ENCODE assay signal across 20 mouse cellular contexts in the genomic region with DNA sequence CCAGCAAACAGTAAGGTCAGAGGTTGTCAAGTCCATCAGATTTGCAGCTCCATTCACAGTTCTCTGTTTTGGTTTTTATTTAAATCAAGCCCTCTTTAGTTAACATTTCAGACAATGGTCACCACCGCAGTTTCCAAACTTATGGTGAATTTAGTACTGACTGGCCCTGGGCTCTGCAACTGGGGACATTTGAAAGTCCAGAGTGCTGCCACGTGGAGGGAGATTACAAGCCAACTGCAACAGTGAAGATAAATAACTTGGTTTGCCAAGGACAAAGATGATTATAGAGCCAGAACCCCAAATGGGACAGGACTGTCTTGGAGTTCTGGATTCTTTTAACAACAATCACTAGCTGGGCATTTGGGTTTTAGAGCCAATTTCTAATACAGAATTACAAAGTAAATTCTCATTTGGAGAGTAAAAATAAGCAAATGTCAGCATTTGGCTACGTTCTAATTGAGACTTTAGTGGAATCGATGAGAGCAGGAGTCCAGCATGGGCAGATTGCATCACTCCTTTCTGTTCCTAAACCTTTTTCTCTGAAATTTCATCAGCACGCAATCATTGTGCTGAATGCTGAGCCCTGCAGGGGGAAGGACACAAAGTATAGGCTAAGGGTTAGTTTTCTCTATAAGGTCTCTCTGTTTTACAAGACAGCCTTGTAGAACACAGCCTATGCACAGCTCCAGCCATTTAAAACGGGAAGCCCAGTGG.
DNase-seq lines count a peak whose midpoint lies in the region; ATAC-seq and TF ChIP-seq lines count a peak whose summit lies in the region.
"Had no signal": no experiment of that assay in that cellular context is flagged by ENCODE, and none has a peak within 500 bp of the region (broad histone marks: within the 10 kb centered on the region; RNA-seq: fewer than 3 reads in every experiment).

No protein-coding gene starts in this region.

- H3K27me3 ChIP-seq in liver, embryonic 16.5 days (ENCODE audit: control insufficient read depth, insufficient read depth, low read depth, low read length) = no peaks in the 10 kb centered on the region
- H3K27me3 ChIP-seq: forebrain, embryonic 12.5 days; hindbrain, embryonic 15.5 days; intestine, embryonic 15.5 days; liver, embryonic 13.5 days had no signal

- peak; percentile 86 for ATAC-seq in liver, embryonic 16.5 days (ENCODE audit: low read depth)
- ATAC-seq: intestine, embryonic 15.5 days; midbrain, embryonic 16.5 days had no signal

- intact Hi-C loops in gastrocnemius, adult 2 months (cut with DNase I) = no loop called here

- peak; percentile 25 for DNase-seq in gastrocnemius, adult 2 months
- DNase-seq in gastrocnemius, adult 8-10 months (ENCODE audit: low spot score in 2 of 2) = no peak
- no peak for DNase-seq in layer of hippocampus, adult 2 months (ENCODE audit: low spot score in 2 of 2)
- DNase-seq in layer of hippocampus, postnatal 14 days (ENCODE audit: low spot score in 2 of 2) = no peak
- DNase-seq in adrenal gland, postnatal 14 days = peak; percentile 11
- no peak for DNase-seq in thymus, postnatal 14 days
- DNase-seq: B cell, adult 2 months; cerebellum, adult 2 months; kidney, postnatal 25 days; left cerebral cortex, postnatal 4 days; liver, embryonic 13.5 days; lung, postnatal 4 days; thymus, adult 2 months had no signal

- H3K4me3 ChIP-seq in gastrocnemius, adult 2 months = no peak overlapping the region
- no peak overlapping the region for H3K4me3 ChIP-seq in layer of hippocampus, adult 2 months
- H3K4me3 ChIP-seq in liver, embryonic 16.5 days (ENCODE audit: low read depth, low read length) = no peak overlapping the region
- H3K4me3 ChIP-seq: embryonic facial prominence, embryonic 10.5 days; forebrain, embryonic 12.5 days; hindbrain, embryonic 15.5 days; intestine, embryonic 15.5 days; left cerebral cortex, adult 2 months; liver, embryonic 13.5 days had no signal

- no peaks in the 10 kb centered on the region for H3K4me1 ChIP-seq in liver, embryonic 16.5 days (ENCODE audit: control insufficient read depth, low read depth, low read length)
- H3K4me1 ChIP-seq: embryonic facial prominence, embryonic 10.5 days; forebrain, embryonic 12.5 days; hindbrain, embryonic 15.5 days; intestine, embryonic 15.5 days; liver, embryonic 13.5 days had no signal

- H3K27ac ChIP-seq in gastrocnemius, adult 2 months = 0 out of 2 replicates have a peak overlapping the region, but pooled peaks have one; percentile 1
- H3K27ac ChIP-seq in layer of hippocampus, adult 2 months = peak overlapping the region; percentile 67
- peak overlapping the region; percentile 33; the same call in 1 of the 2 replicates for H3K27ac ChIP-seq in liver, embryonic 16.5 days (ENCODE audit: low read length)
- H3K27ac ChIP-seq: embryonic facial prominence, embryonic 10.5 days; forebrain, embryonic 12.5 days; hindbrain, embryonic 15.5 days; intestine, embryonic 15.5 days; left cerebral cortex, adult 2 months; liver, embryonic 13.5 days had no signal

- whole genome bisulfite sequencing in liver, embryonic 16.5 days (ENCODE audit: insufficient replicate concordance) = 57% methylated on average over 6 of the region's 6 CpGs

- H3K9ac ChIP-seq in liver, embryonic 16.5 days (ENCODE audit: low read depth, low read length) = no peak overlapping the region
- H3K9ac ChIP-seq: forebrain, embryonic 12.5 days; hindbrain, embryonic 15.5 days; intestine, embryonic 15.5 days; liver, embryonic 13.5 days had no signal

- H3K9me3 ChIP-seq in liver, embryonic 16.5 days (replicated peaks; ENCODE audit: control insufficient read depth, low read length) = no peaks in the 10 kb centered on the region
- H3K9me3 ChIP-seq: embryonic facial prominence, embryonic 10.5 days; forebrain, embryonic 12.5 days; hindbrain, embryonic 15.5 days; intestine, embryonic 15.5 days; liver, embryonic 13.5 days had no signal

- no peaks in the 10 kb centered on the region for H3K36me3 ChIP-seq in liver, embryonic 16.5 days (ENCODE audit: control insufficient read depth, insufficient read depth)
- H3K36me3 ChIP-seq: embryonic facial prominence, embryonic 10.5 days; forebrain, embryonic 12.5 days; hindbrain, embryonic 15.5 days; intestine, embryonic 15.5 days; liver, embryonic 13.5 days had no signal

- H3K4me2 ChIP-seq in liver, embryonic 16.5 days (ENCODE audit: low read depth, low read length) = no peak overlapping the region
- H3K4me2 ChIP-seq: forebrain, embryonic 12.5 days; hindbrain, embryonic 15.5 days; intestine, embryonic 15.5 days; liver, embryonic 13.5 days had no signal

- TF ChIP-seq CTCF in gastrocnemius, adult 2 months (IDR thresholded peaks at IDR 0.05) = no peak
- TF ChIP-seq CTCF in layer of hippocampus, adult 2 months (conservative IDR thresholded peaks at IDR 0.05) = no peak

Comparison
In these comparisons a context has a peak if more than half of its experiments do, and no peak if none do; other contexts are left out.
1. DNase-seq: peak in gastrocnemius, adult 2 months (single experiment) and adrenal gland, postnatal 14 days (single experiment); none in gastrocnemius, adult 8-10 months (0 of 2), layer of hippocampus, adult 2 months (0 of 2), layer of hippocampus, postnatal 14 days (0 of 2) and thymus, postnatal 14 days (single experiment).
2. H3K27ac ChIP-seq: peak in every context shown above with its lines; median percentile 67 in layer of hippocampus, adult 2 months; 33 in liver, embryonic 16.5 days; 1 in gastrocnemius, adult 2 months.